Mouse (Mus musculus) stomach, postnatal 0 days (tissue): ENCODE results near the gene Cela3b.

Experiments used
- CTCF ChIP-seq: IDR thresholded peaks from 2 replicates; pipeline ENCODE4 v1.5.1; 2016; ENCODE audit warnings: antibody characterized with exemption, low read depth, mild to moderate bottlenecking, moderate library complexity
- EP300 ChIP-seq: optimal IDR thresholded peaks from 2 replicates; pipeline ENCODE3; 2016; ENCODE audit warnings: antibody characterized with exemption

GRCm38 (mm10) chr4:137388983-137389382 is 41.4 kb downstream of the Cela3b start:
- TF ChIP-seq CTCF (no peak), EP300 (no peak)
